Mouse (Mus musculus): ENCODE results near the gene Dtx1. TPM values are rescaled to one million over a fixed set of nuclear protein-coding genes. Genes with fewer than 3 reads are reported as not detected.

Gene Dtx1
- polyA plus RNA-seq, 1 experiment: 264 TPM

- Histone ChIP-seq H3K36me3 (ENCODE audit: control insufficient read depth, insufficient read depth, low read length) (no peaks in the 10 kb centered on the region), H3K4me1 (ENCODE audit: control insufficient read depth, insufficient read depth, insufficient read length) (peaks cover 7% of the 10 kb centered on the region; the same call in 1 of the 2 replicates), H3K27me3 (ENCODE audit: control insufficient read depth, insufficient read depth, low read length) (no peaks in the 10 kb centered on the region), H3K27ac (ENCODE audit: insufficient read depth, low read length) (no peak overlapping the region), H3K4me3 (ENCODE audit: extremely low read depth, insufficient read depth, insufficient read length) (no peak overlapping the region)
- no peak for DNase-seq (ENCODE audit: low read depth in 1 of 2, low spot score in 2 of 2)
- WGBS: 91% methylated on average over 12 of the region's 12 CpGs
- TF ChIP-seq CTCF (IDR thresholded peaks at IDR 0.05; ENCODE audit: extremely low read depth, insufficient read depth, insufficient read length, insufficient replicate concordance): no peak
- TF ChIP-seq POLR2A (IDR thresholded peaks at IDR 0.05; ENCODE audit: low read depth, low read length): no peak
Measured at GRCm38 (mm10) chr5:120656281-120656751, 55.4 kb downstream of the Dtx1 start.

- 91% methylated on average over 2 of the region's 2 CpGs for WGBS
- H3K27me3 ChIP-seq (ENCODE audit: control insufficient read depth, insufficient read depth, low read length): no peaks in the 10 kb centered on the region
Measured at GRCm38 (mm10) chr5:120653873-120654272, 57.9 kb downstream of the Dtx1 start.

GRCm38 (mm10) chr5:120652915-120653701 is 58.6 kb downstream of the Dtx1 start:
- TF ChIP-seq CTCF (IDR thresholded peaks at IDR 0.05; ENCODE audit: extremely low read depth, insufficient read depth, insufficient read length, insufficient replicate concordance) (no peak), POLR2A (IDR thresholded peaks at IDR 0.05; ENCODE audit: low read depth, low read length) (no peak)
- peaks cover 20% of the 10 kb centered on the region; the same call in 1 of the 2 replicates for H3K4me1 ChIP-seq (ENCODE audit: control insufficient read depth, insufficient read depth, insufficient read length)
- no peak overlapping the region for H3K4me3 ChIP-seq (ENCODE audit: extremely low read depth, insufficient read depth, insufficient read length)
- H3K27me3 ChIP-seq (ENCODE audit: control insufficient read depth, insufficient read depth, low read length): no peaks in the 10 kb centered on the region
- WGBS: 73% methylated on average over 28 of the region's 28 CpGs
- no peak overlapping the region for H3K27ac ChIP-seq (ENCODE audit: insufficient read depth, low read length)
- DNase-seq (ENCODE audit: low read depth in 1 of 2, low spot score in 2 of 2): peak in 1 of 2 experiments; percentile 52
- H3K36me3 ChIP-seq (ENCODE audit: control insufficient read depth, insufficient read depth, low read length): no peaks in the 10 kb centered on the region

More at GRCm38 (mm10) chr5:120653873-120654272, 57.9 kb downstream of the Dtx1 start:
- peaks cover 12% of the 10 kb centered on the region; the same call in 1 of the 2 replicates for H3K4me1 ChIP-seq (ENCODE audit: control insufficient read depth, insufficient read depth, insufficient read length)
- no peaks in the 10 kb centered on the region for H3K36me3 ChIP-seq (ENCODE audit: control insufficient read depth, insufficient read depth, low read length)
- no peak overlapping the region for H3K4me3 ChIP-seq (ENCODE audit: extremely low read depth, insufficient read depth, insufficient read length)
- no peak for TF ChIP-seq POLR2A (IDR thresholded peaks at IDR 0.05; ENCODE audit: low read depth, low read length)
- no peak for TF ChIP-seq CTCF (IDR thresholded peaks at IDR 0.05; ENCODE audit: extremely low read depth, insufficient read depth, insufficient read length, insufficient replicate concordance)
- DNase-seq (ENCODE audit: low read depth in 1 of 2, low spot score in 2 of 2): no peak
- no peak overlapping the region for H3K27ac ChIP-seq (ENCODE audit: insufficient read depth, low read length)

GRCm38 (mm10) chr5:120651230-120651629 is 60.5 kb downstream of the Dtx1 start:
- no peaks in the 10 kb centered on the region for H3K36me3 ChIP-seq (ENCODE audit: control insufficient read depth, insufficient read depth, low read length)
- no peak overlapping the region for H3K4me3 ChIP-seq (ENCODE audit: extremely low read depth, insufficient read depth, insufficient read length)
- no peak for DNase-seq (ENCODE audit: low read depth in 1 of 2, low spot score in 2 of 2)
- H3K27ac ChIP-seq (ENCODE audit: insufficient read depth, low read length): no peak overlapping the region
- no peaks in the 10 kb centered on the region for H3K27me3 ChIP-seq (ENCODE audit: control insufficient read depth, insufficient read depth, low read length)
- 81% methylated on average over 5 of the region's 5 CpGs for WGBS
- TF ChIP-seq POLR2A (IDR thresholded peaks at IDR 0.05; ENCODE audit: low read depth, low read length) (no peak), CTCF (IDR thresholded peaks at IDR 0.05; ENCODE audit: extremely low read depth, insufficient read depth, insufficient read length, insufficient replicate concordance) (no peak)
- H3K4me1 ChIP-seq (ENCODE audit: control insufficient read depth, insufficient read depth, insufficient read length): peaks cover 27% of the 10 kb centered on the region; the same call in 1 of the 2 replicates

GRCm38 (mm10) chr5:120649938-120650337 is 61.8 kb downstream of the Dtx1 start:
- no peak for DNase-seq (ENCODE audit: low read depth in 1 of 2, low spot score in 2 of 2)
- Histone ChIP-seq H3K36me3 (ENCODE audit: control insufficient read depth, insufficient read depth, low read length) (no peaks in the 10 kb centered on the region), H3K27ac (ENCODE audit: insufficient read depth, low read length) (no peak overlapping the region), H3K27me3 (ENCODE audit: control insufficient read depth, insufficient read depth, low read length) (no peaks in the 10 kb centered on the region), H3K4me1 (ENCODE audit: control insufficient read depth, insufficient read depth, insufficient read length) (peaks cover 27% of the 10 kb centered on the region; the same call in 1 of the 2 replicates), H3K4me3 (ENCODE audit: extremely low read depth, insufficient read depth, insufficient read length) (peak overlapping the region; percentile 62; the same call in 1 of the 2 replicates)
- 32% methylated on average over 13 of the region's 13 CpGs for WGBS
- no peak for TF ChIP-seq CTCF (IDR thresholded peaks at IDR 0.05; ENCODE audit: extremely low read depth, insufficient read depth, insufficient read length, insufficient replicate concordance)
- TF ChIP-seq POLR2A (IDR thresholded peaks at IDR 0.05; ENCODE audit: low read depth, low read length): no peak

- Histone ChIP-seq H3K36me3 (ENCODE audit: control insufficient read depth, insufficient read depth, low read length) (no peaks in the 10 kb centered on the region), H3K4me3 (ENCODE audit: extremely low read depth, insufficient read depth, insufficient read length) (peak overlapping the region; percentile 62), H3K27ac (ENCODE audit: insufficient read depth, low read length) (no peak overlapping the region), H3K4me1 (ENCODE audit: control insufficient read depth, insufficient read depth, insufficient read length) (peaks cover 27% of the 10 kb centered on the region; the same call in 1 of the 2 replicates), H3K27me3 (ENCODE audit: control insufficient read depth, insufficient read depth, low read length) (no peaks in the 10 kb centered on the region)
- peak in 1 of 2 experiments; percentile 49 for DNase-seq (ENCODE audit: low read depth in 1 of 2, low spot score in 2 of 2)
- 3% methylated on average over 20 of the region's 21 CpGs for WGBS
- TF ChIP-seq POLR2A (IDR thresholded peaks at IDR 0.05; ENCODE audit: low read depth, low read length) (no peak), CTCF (IDR thresholded peaks at IDR 0.05; ENCODE audit: extremely low read depth, insufficient read depth, insufficient read length, insufficient replicate concordance) (0 out of 2 replicates have a peak, but pooled peaks have one; percentile 23)
Measured at GRCm38 (mm10) chr5:120649374-120649933, 62.3 kb downstream of the Dtx1 start.
